Mouse (Mus musculus): ENCODE measurements at regions not wholly inside any gene's neighbourhood (a gene's known extent, or its start where the extent isn't known, plus 50 kb on each side); places are given as distances from the start of the nearest gene placed in this dataset.

GRCm38 (mm10) chr8:91866076-91866475 is 64.2 kb upstream of the Irx3 start:
- no peak for DNase-seq

- DNase-seq, result no peak
These were observed 63.5 kb upstream of the Irx3 start for GRCm38 (mm10) chr8:91865361-91865760.

DNA sequence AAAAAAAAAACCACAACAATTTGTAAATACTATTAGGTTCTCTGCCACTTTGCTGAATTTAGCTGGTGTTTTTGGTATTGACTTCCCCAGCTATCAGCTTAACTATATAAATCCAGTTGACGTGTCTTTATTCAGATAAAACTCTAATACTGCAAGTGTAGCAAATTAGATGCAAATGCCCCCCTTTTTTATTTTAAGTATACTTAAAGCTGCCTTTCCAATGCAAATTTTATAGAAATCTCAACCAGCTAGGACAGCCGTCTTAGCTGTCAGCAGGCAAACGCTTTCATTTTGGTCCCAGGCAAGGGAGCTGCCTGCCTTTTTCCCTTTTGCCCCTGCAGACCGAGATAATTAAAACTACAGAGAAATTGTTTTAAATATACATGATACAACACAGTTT is 61.6 kb upstream of the Irx3 start:
- DNase-seq, result no peak

GRCm38 (mm10) chr8:91855881-91856280 is 54.0 kb upstream of the Irx3 start:
- no peak for DNase-seq

DNA sequence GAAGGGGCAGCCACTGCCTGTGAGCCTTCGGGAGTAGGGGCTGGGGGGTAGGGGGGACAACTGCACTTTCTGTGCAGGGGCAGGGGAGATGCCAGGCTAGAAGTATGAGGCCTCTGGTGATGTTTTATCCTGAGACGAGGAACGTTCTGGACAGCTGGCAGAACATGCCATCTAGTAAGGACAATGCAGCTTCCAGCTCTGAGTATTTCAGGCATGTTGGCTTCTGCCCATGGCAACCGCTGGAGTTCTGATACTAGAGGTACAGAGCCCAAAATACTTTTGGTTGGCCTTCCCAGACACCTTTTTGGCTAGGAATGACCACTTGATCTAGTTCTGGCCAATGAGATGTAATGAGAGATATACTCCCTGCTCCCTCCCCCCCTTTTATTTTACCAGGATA is 52.5 kb upstream of the Irx3 start:
- DNase-seq, result no peak

- no peak for DNase-seq
These were observed 51.9 kb upstream of the Irx3 start for GRCm38 (mm10) chr8:91853803-91854202.

DNA sequence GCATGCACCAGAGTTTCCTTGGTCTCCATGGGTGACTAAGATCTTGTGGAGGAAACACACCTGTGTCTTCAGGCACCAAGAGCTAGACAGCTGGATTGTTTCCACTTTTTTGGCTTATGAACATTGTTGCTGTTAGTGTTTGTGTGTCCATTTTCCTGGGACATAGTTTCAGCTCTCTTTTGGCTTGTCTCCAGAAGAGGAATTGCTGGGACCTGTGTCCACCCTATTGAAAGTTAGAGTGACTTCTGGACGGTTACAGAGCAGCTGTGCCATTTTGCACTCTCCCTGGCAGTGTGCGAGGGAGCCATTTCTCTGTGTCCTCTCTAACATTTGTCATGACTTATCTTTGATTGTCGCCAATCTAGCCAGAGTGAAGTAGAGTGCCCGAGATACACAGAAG is 51.5 kb upstream of the Irx3 start:
- DNase-seq, result no peak
